Mouse (Mus musculus) lung, postnatal 10 days (tissue): ENCODE results near the gene Mrpl4.
A peak's percentile ranks its signal among the peaks of the same experiment; 100 is the strongest.

ENCODE experiments used
- DNase-seq: peaks from one replicate; pipeline ENCODE4 v3.0.0; 2021

Mrpl4 gene

GRCm38 (mm10) chr9:21018600-21018999 is 16.1 kb downstream of the Mrpl4 start:
- DNase-seq = no peak

DNA sequence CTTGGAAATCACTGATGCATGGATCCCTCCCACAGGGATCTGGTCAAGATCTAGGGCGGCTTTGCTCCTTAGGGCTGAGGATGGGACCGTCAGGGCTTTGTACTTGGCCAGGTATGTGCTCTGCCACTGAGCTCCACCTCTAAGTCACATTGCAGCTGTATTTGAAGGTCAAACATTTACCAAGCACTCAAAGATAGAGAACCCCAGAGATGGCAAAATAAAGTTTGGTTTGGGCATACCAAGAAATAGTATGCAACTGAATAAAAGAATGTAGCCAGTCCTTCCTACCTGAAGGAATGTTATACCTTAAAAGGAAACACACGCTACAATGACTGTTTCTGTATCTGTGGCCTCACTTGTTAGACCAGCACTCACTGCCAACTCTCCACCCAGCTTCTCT is 18.8 kb downstream of the Mrpl4 start:
- DNase-seq = no peak

DNA sequence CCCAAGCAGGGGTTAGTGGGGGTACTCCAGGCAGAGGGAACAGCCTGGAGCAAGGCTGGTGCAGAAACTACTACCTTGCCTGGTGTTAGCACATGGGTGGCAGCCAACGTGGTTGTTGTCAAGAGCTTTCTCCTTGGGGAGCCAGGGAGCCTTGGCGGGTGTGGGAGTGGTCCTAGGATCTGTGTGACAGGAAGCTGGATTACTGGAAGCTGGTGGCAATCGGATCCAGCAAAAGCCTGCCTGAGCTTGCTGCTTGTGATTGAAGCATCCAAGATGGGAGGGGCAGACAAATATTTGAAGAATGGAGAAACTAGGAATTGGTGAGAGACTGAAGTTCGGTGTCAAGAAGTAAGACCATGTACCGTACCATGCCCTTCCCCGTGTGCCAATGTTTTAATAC is 19.8 kb downstream of the Mrpl4 start:
- DNase-seq = peak; percentile 46

DNA sequence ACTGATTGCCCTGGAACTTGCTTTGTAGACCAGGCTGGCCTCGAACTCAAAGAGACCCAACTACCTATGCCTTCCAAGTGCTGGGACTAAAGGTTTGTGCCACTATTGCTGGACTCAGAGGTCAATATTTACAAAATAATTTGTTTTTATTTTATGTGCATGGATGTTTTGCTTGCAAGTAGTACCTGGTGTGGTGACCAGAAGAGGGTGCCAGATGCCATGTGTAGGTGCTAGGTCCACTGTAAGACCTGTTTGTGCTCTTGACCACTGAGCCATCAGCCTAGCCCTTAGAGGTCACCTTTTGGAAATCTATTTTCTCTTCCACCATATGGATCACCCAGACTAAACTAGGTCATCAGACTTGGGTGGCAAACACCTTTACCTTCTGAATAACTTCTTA is 20.2 kb downstream of the Mrpl4 start:
- no peak for DNase-seq

GRCm38 (mm10) chr9:21025258-21025810 is 22.8 kb downstream of the Mrpl4 start:
- DNase-seq = peak; percentile 72

- DNase-seq = peak; percentile 17
Measured at GRCm38 (mm10) chr9:21026849-21027248, 24.3 kb downstream of the Mrpl4 start.

DNA sequence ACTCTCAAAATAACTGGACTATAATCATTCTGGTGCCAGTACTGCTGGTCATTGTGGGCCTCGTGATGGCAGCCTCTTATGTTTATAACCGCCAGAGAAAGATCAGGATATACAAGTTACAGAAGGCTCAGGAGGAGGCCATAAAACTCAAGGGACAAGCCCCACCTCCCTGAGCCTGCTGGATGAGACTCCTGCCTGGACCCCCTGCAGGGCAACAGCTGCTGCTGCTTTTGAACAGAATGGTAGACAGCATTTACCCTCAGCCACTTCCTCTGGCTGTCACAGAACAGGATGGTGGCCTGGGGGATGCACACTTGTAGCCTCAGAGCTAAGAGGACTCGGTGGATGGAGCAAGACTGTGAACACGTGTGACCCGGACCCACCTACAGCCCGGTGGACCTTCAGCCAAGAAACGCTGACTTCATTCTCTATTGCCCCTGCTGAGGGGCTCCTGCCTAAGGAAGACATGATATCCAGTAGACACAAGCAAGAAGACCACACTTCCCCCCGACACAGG is 25.3 kb downstream of the Mrpl4 start:
- no peak for DNase-seq

GRCm38 (mm10) chr9:21028560-21029110 is 26.1 kb downstream of the Mrpl4 start:
- DNase-seq = peak; percentile 1

DNA sequence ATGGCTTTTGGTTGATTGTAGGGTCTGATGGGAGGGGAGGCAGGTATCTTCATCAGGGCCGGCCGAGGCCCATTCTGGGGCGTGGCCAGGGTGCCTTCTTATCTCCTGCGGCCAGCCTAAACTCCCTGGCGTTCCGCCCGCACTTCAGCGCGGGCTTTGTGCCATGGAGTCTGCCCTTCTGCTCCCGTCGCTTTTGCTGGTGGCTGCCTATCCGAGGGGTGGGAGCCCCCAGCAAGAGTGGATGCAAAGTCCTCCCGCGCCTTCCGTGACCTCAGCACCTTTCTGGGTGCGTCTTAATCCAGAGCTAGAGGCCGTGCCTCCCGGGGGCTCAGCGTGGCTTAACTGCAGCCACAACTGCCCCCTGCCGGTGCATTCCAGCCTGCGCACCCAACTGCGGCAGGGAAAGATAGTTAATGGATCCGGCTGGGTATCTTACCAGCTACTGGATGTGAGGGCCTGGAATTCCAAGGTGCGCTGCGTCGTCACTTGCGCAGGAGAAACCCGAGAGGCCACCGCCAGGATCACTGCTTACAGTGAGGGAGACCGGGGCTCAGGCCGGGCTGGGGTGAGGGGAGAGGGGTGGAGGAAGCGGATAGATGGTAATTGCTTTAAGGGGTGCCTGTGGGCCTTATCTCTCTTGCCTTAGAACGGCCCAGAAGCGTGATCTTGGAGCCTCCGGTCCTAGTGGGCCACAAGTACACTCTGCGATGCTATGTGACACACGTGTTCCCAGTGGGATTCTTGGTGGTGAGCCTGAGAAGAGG is 26.9 kb downstream of the Mrpl4 start, which contains the start of gene Icam4:
TSS of gene Icam4 (plus strand) at position 83 of the 764 bp plus-strand sequence.
- peak; percentile 91 for DNase-seq

DNA sequence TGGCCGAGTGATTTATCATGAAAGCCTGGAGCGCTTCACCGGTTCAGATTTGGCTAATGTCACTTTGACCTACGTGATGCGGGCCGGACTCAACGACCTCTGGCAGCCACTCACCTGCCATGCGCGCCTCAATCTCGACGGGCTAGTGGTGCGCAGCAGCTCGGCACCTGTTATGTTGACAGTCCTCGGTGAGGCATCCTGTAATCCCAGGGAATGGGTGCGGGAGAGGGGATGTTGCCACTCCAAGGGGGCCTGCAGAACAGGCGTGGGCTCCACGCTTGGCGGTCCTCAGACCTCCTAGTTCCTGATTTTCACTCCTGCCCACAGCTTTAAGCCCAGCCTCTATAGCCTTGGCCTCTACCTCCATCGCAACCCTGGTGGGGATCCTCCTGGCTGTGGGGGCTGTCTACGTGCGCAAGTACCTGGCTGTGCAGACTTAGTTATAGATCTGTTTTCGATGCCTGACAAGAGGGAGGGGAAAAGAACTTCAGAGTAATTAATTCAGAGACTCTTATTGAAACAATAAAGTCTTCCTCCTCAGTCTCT is 27.6 kb downstream of the Mrpl4 start:
- peak; percentile 19 for DNase-seq

GRCm38 (mm10) chr9:21030781-21031250 is 28.3 kb downstream of the Mrpl4 start:
- DNase-seq = peak; percentile 96

DNA sequence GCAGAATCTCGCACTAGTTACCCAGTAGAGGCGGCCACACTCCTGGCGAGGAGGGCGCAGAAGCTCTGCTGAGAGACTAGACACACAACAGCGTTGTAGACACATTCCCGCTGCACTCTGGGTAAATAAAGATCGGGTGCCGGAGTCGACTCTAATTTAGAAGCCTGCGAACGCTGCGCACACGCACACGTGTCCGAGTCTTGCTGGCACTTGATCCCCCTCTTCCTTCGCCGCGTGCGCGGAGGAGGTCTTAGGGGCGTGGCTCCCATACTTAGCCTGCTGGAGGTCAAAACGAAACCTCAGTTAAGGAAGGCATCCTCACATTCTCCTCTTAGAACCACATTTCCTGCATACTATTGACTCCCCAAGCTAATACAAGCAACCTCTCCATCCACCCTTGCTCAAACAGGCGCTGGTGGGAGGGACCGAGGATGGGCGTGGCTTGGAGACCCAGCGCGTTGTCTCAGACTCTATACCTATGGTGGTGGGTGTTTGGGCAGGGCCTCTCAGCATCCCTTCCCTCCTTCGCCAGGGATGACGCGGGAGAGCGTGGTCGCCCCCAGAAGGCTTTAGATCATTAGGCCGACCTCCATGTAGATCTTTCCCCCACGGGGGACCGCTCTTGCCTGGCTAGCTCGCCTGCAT is 28.8 kb downstream of the Mrpl4 start:
- DNase-seq = peak; percentile 80

GRCm38 (mm10) chr9:21031896-21032351 is 29.4 kb downstream of the Mrpl4 start, which contains the start of gene Icam5:
TSS of gene Icam5 (plus strand) at chr9:21032073.
- DNase-seq = peak; percentile 36

DNA sequence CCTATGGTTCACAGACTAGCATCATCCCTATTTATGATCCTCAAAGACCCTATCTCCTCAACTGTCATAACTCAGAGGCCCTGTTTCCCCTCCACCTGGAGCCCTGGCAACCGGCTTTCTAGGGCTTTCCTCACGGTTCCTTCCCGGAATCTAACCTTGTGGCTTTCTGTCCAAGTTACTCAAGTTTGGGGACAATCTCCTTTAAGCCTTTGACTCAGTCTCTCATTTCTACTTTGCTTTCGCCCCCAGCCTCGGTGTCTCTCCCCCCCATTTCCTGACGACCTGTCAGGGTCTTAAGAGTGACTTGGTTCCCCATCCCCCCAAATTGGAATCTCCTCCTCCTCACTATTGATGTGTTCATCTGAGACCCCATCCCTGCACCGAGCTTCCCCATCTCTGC is 30.0 kb downstream of the Mrpl4 start:
- no peak for DNase-seq

DNA sequence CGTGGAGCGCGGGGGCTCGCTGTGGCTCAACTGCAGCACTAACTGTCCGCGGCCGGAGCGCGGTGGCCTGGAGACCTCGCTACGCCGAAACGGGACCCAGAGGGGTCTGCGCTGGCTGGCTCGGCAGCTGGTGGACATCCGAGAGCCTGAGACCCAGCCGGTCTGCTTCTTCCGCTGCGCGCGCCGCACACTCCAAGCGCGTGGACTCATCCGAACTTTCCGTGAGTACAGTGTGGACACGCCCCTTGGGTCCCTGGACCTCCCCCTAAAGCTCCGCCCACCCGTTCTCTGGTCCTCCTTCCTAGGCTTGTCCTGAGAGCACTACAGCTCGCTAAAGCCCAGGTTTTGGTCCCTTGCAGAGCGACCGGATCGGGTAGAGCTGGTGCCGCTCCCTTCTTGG is 30.6 kb downstream of the Mrpl4 start:
- DNase-seq = peak; percentile 96

DNA sequence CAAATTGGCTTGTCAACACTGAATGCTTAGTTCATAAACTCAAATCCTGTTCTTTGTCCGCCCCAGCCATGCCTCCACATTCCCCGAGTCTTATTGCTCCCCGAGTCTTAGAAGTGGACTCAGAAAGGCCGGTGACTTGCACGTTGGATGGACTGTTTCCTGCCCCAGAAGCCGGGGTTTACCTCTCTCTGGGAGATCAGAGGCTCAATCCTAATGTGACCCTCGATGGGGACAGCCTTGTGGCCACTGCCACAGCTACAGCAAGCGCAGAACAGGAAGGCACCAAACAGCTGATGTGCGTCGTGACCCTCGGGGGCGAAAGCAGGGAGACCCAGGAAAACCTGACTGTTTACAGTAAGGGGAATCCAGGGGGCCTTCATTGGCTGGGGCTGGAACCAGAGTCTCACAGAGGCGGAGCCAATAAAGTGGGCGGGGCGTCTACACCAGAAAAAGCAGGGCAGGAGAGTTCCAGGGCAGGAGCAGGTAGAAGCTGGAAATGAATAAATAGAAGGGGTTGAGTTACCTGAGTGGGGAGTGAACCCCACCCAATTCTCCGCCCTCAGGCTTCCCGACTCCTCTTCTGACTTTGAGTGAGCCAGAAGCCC is 32.0 kb downstream of the Mrpl4 start:
- no peak for DNase-seq

GRCm38 (mm10) chr9:21035586-21035985 is 33.0 kb downstream of the Mrpl4 start:
- DNase-seq = no peak

GRCm38 (mm10) chr9:21036161-21036560 is 33.6 kb downstream of the Mrpl4 start:
- no peak for DNase-seq

DNA sequence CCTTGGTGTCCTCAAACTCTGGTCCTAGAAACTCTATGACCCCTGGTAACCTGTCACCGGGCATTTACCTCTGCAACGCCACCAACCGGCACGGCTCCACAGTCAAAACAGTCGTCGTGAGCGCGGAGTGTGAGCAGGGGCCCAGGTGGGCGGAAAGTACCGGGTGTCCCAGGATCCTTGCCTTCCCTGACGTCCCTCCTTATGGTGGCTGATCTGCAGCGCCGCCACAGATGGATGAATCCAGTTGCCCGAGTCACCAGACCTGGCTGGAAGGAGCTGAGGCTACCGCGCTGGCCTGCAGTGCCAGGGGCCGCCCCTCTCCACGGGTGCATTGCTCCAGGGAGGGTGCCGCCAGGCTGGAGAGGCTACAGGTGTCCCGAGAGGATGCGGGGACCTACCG is 34.1 kb downstream of the Mrpl4 start:
- peak; percentile 10 for DNase-seq

- DNase-seq = peak; percentile 73
Measured at GRCm38 (mm10) chr9:21037481-21037891, 34.9 kb downstream of the Mrpl4 start.

DNA sequence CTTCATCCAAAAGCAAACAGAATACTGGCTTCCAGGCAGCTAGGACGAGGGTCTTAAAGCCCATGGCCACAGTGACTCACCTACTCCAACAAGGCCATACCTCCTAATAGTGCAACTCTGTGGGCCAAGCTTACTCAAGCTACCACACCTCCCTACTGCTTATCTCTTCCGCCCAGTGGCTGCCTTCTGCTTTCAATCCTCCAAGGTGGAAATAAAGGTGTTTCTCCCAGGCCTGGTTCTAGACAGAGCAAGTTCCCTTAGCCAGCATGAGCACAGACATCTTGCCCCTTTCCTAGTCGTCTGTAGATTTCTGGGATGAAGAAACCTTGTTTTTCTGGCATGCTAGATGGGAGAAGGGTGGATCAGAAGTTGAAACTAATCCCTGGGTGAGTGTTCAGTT is 37.2 kb downstream of the Mrpl4 start:
- DNase-seq = no peak

DNA sequence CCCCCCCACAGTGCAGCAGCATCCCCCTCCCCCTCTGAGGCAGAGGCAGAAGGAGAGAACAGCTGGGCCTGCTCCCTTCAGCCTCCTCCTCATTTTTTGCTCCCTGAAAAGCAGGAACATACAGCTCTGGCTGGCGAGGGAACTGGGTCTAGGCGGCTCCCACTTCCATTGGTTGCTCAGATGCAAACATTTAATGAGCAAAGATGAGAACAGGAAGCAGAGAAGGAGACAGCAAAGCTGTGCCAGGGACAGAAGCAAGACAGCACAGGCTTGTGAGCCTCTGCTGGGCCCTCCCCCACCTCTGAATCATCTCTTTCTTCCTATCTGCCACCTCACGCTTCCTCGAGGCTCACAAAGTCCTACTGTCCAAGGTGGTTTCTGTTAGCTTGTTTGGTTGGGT is 38.8 kb downstream of the Mrpl4 start:
- no peak for DNase-seq

DNA sequence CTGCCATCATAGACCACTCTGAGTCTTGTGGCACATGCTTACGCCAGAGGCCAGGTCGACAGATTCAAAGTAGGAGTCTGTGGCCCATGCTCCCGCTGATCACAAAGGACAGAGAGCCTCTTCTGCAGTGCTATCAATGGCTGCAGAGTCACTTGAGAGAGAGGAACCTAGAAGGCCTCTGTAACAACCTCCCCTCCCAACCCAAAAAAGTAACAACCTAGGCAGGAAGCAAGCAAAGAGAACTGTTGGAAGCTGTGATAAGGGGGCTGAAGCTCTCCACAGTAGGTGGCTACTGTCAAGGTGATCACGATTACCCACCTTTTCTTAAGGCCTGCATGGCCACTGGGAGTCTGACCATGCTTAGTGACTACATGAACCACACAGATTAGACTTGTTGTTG is 41.0 kb downstream of the Mrpl4 start:
- no peak for DNase-seq
